ENCODE assay signal across 22 mouse cellular contexts in the genomic region with DNA sequence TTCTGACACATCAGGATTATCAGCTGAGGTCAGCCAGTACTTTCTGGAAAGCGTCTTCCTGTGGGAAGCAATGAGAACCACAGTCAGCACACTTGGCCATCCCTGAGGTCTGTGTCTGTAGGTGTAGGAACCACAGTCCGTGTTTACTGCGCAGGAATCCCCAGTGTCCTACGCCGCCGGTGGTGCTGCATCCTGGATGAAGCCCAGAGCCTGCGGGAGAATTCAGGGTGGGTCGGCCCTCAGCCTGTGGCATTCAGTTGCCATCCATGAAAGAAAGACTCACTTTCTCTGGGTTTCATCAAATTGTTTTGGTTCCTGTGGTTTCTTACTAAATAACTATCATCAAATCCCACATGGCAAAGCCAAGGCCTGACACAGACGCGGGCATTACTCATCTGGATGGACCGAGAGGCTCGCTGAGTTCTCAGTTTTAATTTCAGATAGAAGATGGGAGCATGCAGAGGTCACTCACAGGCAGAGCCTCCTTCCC. TPM values are rescaled to one million over a fixed set of nuclear protein-coding genes. Genes with fewer than 3 reads are reported as not detected.
DNase-seq lines count a peak whose midpoint lies in the region; ATAC-seq and TF ChIP-seq lines count a peak whose summit lies in the region.
"Had no signal": no experiment of that assay in that cellular context is flagged by ENCODE, and none has a peak within 500 bp of the region (broad histone marks: within the 10 kb centered on the region; RNA-seq: fewer than 3 reads in every experiment).

No protein-coding gene starts in this region.

- no peak overlapping the region for H3K4me2 ChIP-seq in embryonic facial prominence, embryonic 15.5 days (replicated peaks)
- no peak overlapping the region for H3K4me2 ChIP-seq in forebrain, embryonic 13.5 days
- H3K4me2 ChIP-seq: heart, embryonic 11.5 days; heart, embryonic 15.5 days; hindbrain, embryonic 14.5 days; intestine, embryonic 15.5 days had no signal

- no peaks in the 10 kb centered on the region for H3K9me3 ChIP-seq in embryonic facial prominence, embryonic 15.5 days (replicated peaks)
- no peaks in the 10 kb centered on the region for H3K9me3 ChIP-seq in forebrain, embryonic 13.5 days (replicated peaks)
- H3K9me3 ChIP-seq: heart, embryonic 15.5 days; hindbrain, embryonic 10.5 days; intestine, embryonic 15.5 days had no signal

- H3K36me3 ChIP-seq in embryonic facial prominence, embryonic 15.5 days = no peaks in the 10 kb centered on the region
- no peaks in the 10 kb centered on the region for H3K36me3 ChIP-seq in forebrain, embryonic 13.5 days (ENCODE audit: poor library complexity, severe bottlenecking)
- H3K36me3 ChIP-seq: heart, embryonic 15.5 days; hindbrain, embryonic 10.5 days; intestine, embryonic 15.5 days had no signal

- H3K4me1 ChIP-seq in embryonic facial prominence, embryonic 15.5 days = peaks cover 12% of the 10 kb centered on the region; the same call in 1 of the 2 replicates
- peaks cover 3% of the 10 kb centered on the region for H3K4me1 ChIP-seq in lung, adult 2 months (ENCODE audit: control insufficient read depth, insufficient read depth, low read length)
- no peaks in the 10 kb centered on the region for H3K4me1 ChIP-seq in forebrain, embryonic 13.5 days
- H3K4me1 ChIP-seq: heart, embryonic 15.5 days; intestine, embryonic 15.5 days had no signal

- no peak overlapping the region for H3K27ac ChIP-seq in embryonic facial prominence, embryonic 15.5 days (replicated peaks)
- H3K27ac ChIP-seq in forebrain, embryonic 13.5 days = no peak overlapping the region
- H3K27ac ChIP-seq: heart, adult 2 months; heart, embryonic 15.5 days; hindbrain, embryonic 10.5 days; hindbrain, embryonic 14.5 days; intestine, embryonic 15.5 days had no signal

- H3K4me3 ChIP-seq in embryonic facial prominence, embryonic 15.5 days (replicated peaks) = no peak overlapping the region
- no peak overlapping the region for H3K4me3 ChIP-seq in lung, adult 2 months (replicated peaks; ENCODE audit: extremely low read depth, low read depth, low read length)
- no peak overlapping the region for H3K4me3 ChIP-seq in forebrain, embryonic 13.5 days
- H3K4me3 ChIP-seq: heart, adult 2 months; heart, embryonic 15.5 days; hindbrain, embryonic 10.5 days; intestine, embryonic 15.5 days had no signal

- no peak for TF ChIP-seq POLR2A in lung, adult 2 months (IDR thresholded peaks at IDR 0.05; ENCODE audit: borderline replicate concordance, extremely low read depth, low read depth, low read length)

- no peaks in the 10 kb centered on the region for H3K27me3 ChIP-seq in embryonic facial prominence, embryonic 15.5 days
- H3K27me3 ChIP-seq in forebrain, embryonic 13.5 days = peaks cover 4% of the 10 kb centered on the region; the same call in 1 of the 2 replicates
- H3K27me3 ChIP-seq: heart, embryonic 15.5 days; intestine, embryonic 15.5 days had no signal

- H3K9ac ChIP-seq in embryonic facial prominence, embryonic 15.5 days = no peak overlapping the region
- no peak overlapping the region for H3K9ac ChIP-seq in forebrain, embryonic 13.5 days
- H3K9ac ChIP-seq: heart, embryonic 15.5 days; hindbrain, embryonic 14.5 days; intestine, embryonic 15.5 days had no signal

- no peak for TF ChIP-seq CTCF in lung, adult 2 months (IDR thresholded peaks at IDR 0.05; ENCODE audit: insufficient read depth, low read length)

- peak; percentile 89 for DNase-seq in heart, adult 11 months
- DNase-seq in heart, postnatal 4 days = no peak
- DNase-seq in MN1 (ENCODE audit: low spot score) = peak; percentile 40
- DNase-seq in lung, adult 2 months = no peak
- no peak for DNase-seq in layer of hippocampus, postnatal 36 days
- DNase-seq: adrenal gland, postnatal 10 days; cerebellum, adult 11 months; cerebellum, adult 8-10 months; cerebellum, postnatal 14 days; heart, adult 2 months; heart, postnatal 14 days; kidney, adult 18-20 months had no signal

- ATAC-seq in embryonic facial prominence, embryonic 15.5 days (ENCODE audit: insufficient number of reproducible peaks, low FRiP score, low TSS enrichment, low read depth) = peak; percentile 79
- ATAC-seq in forebrain, embryonic 13.5 days = no peak
- ATAC-seq: forebrain, embryonic 14.5 days; intestine, embryonic 15.5 days had no signal

- WGBS in embryonic facial prominence, embryonic 15.5 days = 64% methylated on average over 12 of the region's 12 CpGs
- WGBS in lung, adult 2 months = 75% methylated on average over 12 of the region's 12 CpGs
- 94% methylated on average over 12 of the region's 12 CpGs for WGBS in forebrain, embryonic 13.5 days

RNA-seq across cellular contexts. Expression of gene Sgpp2, which starts 37.2 kb away (rescaled TPM):
- total RNA-seq in heart, postnatal 4 days (2021) = under 1 TPM; 0.10 to 0.11 TPM
- polyA plus RNA-seq in embryonic facial prominence, embryonic 15.5 days (2015; fragmentation: Nextera tagmentation; extraction: Ambion mirVana) = 3.2 and 3.6 TPM in 2 replicates
- polyA plus RNA-seq in lung, adult 2 months (2012; rRNA removed) = 25.1 and 33.7 TPM in 2 replicates
- total RNA-seq in layer of hippocampus, postnatal 36 days (2021) = 1 to 10 TPM; 4.0 to 5.5 TPM
- polyA plus RNA-seq in forebrain, embryonic 13.5 days (2015; fragmentation: Nextera tagmentation; extraction: Ambion mirVana) = 0.37 and 0.62 TPM in 2 replicates
- total RNA-seq: gastrocnemius, adult 8-10 months; gastrocnemius, postnatal 4 days had no signal

Comparison
In these comparisons a context has a peak if more than half of its experiments do, and no peak if none do; other contexts are left out.
1. DNase-seq: peak in heart, adult 11 months (single experiment) and MN1 (single experiment); none in heart, postnatal 4 days (single experiment), lung, adult 2 months (single experiment) and layer of hippocampus, postnatal 36 days (0 of 2).